Mouse (Mus musculus) heart, adult 11 months (tissue): ENCODE measurements around the gene Olfr195.
"Not testable (repeated sequence)": the region's sequence is repeated elsewhere in the genome, so short reads cannot be mapped to it uniquely, and the experiment has no call there.

Experiments used
- DNase-seq: peaks from one replicate; pipeline ENCODE4 v3.0.0; 2022

Olfr195 gene

DNA sequence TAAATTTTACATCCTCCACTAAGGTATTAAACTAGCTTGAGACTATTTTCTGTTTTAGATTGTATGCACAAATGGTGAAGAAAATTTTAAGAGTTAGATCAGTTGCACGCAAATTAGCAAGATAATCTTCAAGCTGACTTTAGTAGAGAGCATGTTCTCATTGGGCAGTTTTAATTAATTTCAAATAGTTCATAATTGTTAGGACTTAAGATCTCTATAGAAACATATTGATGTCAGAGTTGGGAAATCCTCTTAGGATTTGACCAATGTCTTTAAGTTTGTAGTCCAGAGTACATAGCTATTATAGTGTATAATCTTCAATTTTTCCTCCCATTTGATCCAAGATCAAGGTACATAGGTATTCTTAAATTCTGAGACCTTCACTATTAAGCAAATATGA lies at the start of gene Olfr195:
Gene Olfr195, plus strand, starts transcription at position 301 of the 400 bp plus-strand sequence.
- no peak for DNase-seq

DNA sequence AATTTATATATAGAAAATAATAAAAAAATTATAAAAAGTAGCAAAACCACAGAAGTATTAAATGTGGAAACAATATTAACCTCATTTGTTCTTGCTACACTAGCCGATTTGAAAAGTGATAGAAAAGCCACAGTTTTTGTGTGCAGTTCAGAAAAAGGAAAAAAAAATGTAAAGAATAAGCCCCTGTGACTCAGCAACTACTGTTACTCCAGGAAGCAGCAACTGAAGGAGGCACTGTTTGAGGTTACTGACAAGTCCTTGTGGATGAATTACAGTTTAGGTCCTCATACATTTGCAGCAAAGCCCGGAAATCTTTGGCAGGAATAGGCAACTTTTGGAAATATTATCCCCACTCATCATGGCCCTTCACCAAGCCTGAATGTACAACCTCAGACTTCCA lies 41.5 kb upstream of the Olfr195 start:
- no peak for DNase-seq

GRCm38 (mm10) chr16:59108522-59108921 lies 38.3 kb upstream of the Olfr195 start:
- not testable (repeated sequence) for DNase-seq

GRCm38 (mm10) chr16:59111781-59112180 lies 35.1 kb upstream of the Olfr195 start, which contains the start of gene Olfr193:
Gene Olfr193 (minus strand): TSS chr16:59111881.
- no peak for DNase-seq

- no peak for DNase-seq
These were observed 25.9 kb upstream of the Olfr195 start, which contains the start of gene Olfr194 for GRCm38 (mm10) chr16:59120969-59121368. Gene Olfr194 (minus strand): TSS chr16:59121069.

- no peak for DNase-seq
These were observed 16.1 kb upstream of the Olfr195 start for GRCm38 (mm10) chr16:59130740-59131139.

DNA sequence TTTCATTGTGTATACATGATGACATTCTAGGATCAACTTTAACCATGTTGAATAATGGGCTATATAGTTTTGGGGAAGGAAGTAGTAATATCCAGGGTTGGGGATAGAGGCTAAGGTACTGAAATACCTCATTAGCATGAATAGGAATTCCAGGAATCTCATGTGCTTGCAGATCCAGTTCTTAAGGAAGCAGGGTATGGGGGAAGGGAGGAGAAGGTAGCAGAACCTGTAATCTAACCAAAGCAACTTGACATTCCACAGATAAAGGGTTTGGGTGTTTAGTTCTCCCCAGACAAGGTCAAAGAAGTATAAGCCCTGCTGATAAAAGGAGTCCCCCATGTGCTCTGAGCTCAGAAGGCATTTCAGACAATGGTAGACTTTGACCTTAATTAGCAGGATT lies 5.7 kb upstream of the Olfr195 start:
- DNase-seq: no peak

DNA sequence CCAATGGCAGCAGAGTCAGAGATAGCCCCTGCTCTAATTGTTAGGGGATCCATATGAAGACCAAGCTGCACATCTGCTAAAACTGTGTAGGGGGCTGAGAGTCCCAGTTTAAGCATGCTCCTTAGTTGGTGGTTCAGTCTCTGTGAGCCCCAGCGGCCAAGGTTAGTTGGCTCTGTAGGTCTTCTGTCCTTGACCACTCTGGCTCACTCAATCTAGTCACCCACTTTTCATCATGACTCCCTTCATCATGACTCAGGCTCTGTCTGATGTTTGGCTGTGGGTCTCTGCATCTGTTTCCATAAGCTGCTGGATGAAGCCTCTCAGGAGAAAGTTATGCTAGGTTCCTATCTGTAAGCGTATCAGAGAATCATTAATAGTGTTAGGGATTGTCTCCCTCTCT lies 5.2 kb downstream of the Olfr195 start:
- DNase-seq: no peak

DNA sequence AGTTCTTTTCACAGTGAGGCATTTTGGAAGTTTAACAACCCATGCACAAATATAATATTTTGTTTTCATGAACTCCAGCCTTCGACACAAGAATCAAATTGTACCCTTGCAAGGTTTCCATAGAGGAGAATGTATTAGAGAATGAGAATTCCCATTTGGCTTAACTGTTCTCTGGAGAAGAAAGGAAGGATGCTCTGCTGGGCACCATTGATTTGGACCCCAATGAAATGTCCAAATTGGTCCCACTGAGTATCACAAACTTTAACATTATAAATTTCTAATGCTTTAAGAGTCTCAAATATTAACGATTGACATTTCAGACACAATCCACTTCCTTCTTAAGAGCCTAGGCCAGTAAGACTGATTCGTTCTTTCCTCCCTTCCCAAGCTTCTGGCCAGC lies 23.5 kb downstream of the Olfr195 start, which contains the start of gene Olfr196:
Gene Olfr196, minus strand, starts transcription at position 101 of the 400 bp plus-strand sequence.
- DNase-seq: no peak
